Mouse (Mus musculus) kidney, adult 2 months (tissue): ENCODE data around the gene Tmem179.

Experiments
- CTCF ChIP-seq: fragments of 200-500 bp; conservative IDR thresholded peaks from 2 replicates; pipeline ENCODE4 v1.5.1; 2011; ENCODE audit warnings: low read depth, mild to moderate bottlenecking, control low read depth, low read length, moderate library complexity, mixed read lengths; ENCODE audit not compliant: insufficient read depth, insufficient read length
- POLR2A ChIP-seq: fragments of 200-500 bp; IDR thresholded peaks from one replicate; pipeline ENCODE4 v1.6.1; 2011; ENCODE audit warnings: low read depth, low read length, control low read depth

GRCm38 (mm10) chr12:112552520-112552919 is 36.0 kb upstream of the Tmem179 start:
- no peak for TF ChIP-seq CTCF
- TF ChIP-seq POLR2A, result no peak
